Mouse (Mus musculus) left cerebral cortex, postnatal 25 days (tissue): Measurements from ENCODE around the gene Fubp3. TPM values are rescaled to one million over a fixed set of nuclear protein-coding genes. Genes with fewer than 3 reads are reported as not detected.
"Not testable (repeated sequence)": the region's sequence is repeated elsewhere in the genome, so short reads cannot be mapped to it uniquely, and the experiment has no call there.

ENCODE experiments used
- DNase-seq, 2 experiments: peaks; one replicate each; pipeline ENCODE4 v3.0.0; 2022; ENCODE audit warnings: low spot score in 2 of 2, mixed read lengths in 1 of 2
- intact Hi-C: fragments of 180-260 bp; cut with DNase I; formaldehyde crosslinking; loops from one replicate; pipeline ENCODE4 v1.15.1; 2025
- total RNA-seq, 2 experiments: library from RNA; stranded (reverse); gene quantifications; 2 replicates each; pipeline ENCODE4 v1.2.3; 2021

Gene Fubp3
- total RNA-seq, result 10 to 100 TPM; 42.4 to 43.1 TPM

DNA sequence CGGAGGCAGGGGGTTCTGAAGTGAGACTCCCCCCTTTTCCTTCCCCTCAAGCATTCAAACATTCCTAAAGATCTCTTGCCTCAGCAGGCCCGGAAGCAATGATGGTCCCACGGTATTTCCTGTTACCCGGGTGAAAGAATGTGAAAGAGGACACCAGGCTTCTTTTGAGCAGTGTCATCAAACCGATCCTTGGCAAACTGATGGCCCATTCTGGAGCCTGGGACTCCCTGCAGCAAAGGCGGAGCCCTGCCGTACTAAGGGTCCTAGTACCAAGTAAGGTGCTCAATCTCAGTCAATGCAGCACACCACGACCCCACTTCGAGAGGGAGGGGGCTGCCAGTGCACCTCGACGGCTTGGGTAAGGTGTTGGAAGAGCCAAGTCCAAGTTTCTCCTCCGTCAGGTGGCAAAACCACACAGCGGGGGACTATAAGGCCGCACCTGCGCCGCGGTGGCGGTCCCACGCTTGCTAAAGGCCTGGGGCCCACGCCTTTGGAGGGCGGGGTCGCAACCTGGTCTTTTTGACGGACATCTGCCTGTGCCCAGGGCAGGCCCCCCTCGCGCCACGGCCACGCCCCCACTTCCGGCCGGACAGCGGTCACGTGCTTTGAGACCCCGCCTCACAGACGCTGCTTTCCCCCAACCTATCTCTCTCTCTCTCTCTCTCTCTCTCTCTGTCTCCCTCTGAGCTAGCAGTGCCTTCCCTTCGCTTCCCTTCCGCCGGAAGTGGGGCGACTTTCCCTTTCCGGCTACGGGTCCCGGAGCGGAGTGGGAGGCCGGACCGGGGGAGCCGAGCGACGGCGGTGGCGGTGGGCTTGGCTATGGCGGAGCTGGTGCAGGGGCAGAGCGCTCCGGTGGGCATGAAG, at the start of gene Fubp3:
Fubp3 (plus strand) TSS at position 601 of the 864 bp plus-strand sequence.
- DNase-seq, result peak; percentile 86 to 93

DNA sequence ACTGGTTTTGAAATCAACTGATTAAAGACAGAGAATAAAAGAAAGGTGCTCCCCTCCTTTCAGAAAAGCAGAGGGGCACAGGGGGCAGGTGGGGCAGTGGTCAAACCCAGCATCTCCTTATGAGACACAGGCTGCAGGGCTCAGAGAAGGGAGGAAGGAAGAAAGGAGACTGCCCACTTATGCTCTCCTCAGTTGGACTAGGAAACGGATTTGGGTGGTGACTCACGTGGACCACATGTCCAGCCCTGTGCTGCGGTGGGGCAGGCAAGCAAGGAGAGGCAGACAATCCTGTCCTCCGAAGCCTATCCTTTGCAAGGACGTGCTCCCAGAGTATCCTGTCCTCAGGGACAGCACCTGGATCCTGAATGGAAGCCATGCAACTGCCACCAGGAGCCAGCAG, 47.8 kb upstream of the Fubp3 start:
- intact Hi-C loops, result no loop called here
- no peak for DNase-seq

More for the DNA sequence above, at the start of gene Fubp3:
- intact Hi-C loops, result loop anchor here (2.0 to 5.0 kb wide), 3 partner anchors 75 to 100 kb away; partner anchors contain the start of gene Exosc2

DNA sequence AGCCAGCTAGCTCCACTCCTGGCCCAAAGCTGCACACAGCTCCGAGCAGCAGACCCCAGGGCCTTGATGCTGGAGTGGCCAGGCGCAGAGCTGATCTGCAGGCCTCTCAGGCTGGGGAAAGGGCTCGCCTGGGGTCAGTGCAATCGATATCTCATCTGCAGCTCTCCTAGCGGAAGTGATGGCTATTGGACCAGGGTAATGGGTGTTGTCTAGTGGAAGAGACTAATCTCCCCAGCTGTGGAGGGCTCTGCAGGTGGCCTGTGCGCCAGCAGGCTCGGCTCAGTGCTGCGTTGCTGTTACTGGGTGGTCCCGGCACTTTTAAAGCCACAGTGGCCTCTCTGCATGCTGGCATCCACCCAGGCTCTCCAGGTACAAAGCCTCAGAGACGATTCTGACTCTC, 46.7 kb upstream of the Fubp3 start:
- DNase-seq, result no peak

DNA sequence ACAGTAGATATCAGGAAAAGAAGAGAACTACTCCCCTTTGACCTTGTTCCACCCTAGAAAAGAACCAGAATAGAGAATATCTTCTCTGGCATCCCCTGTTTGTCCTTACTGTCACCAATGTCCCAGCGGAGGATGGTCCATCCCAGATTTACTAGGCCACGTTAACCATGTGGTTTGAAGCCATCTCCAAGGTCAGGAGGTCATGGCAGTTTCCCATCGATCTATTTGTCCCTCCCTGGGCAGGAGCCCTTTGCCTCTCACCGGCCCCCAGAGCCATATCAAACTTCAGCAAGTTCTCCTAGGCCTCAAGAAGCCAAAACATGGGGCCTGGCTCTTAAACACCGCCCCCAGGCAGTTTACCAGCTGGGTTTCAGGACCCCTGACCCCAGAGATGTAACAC, 42.2 kb upstream of the Fubp3 start:
- intact Hi-C loops, result loop anchor here (10.0 kb wide), 1 partner anchor 185 kb away; no protein-coding TSS in a partner anchor
- no peak for DNase-seq

More for the DNA sequence above, 46.7 kb upstream of the Fubp3 start:
- intact Hi-C loops, result no loop called here

DNA sequence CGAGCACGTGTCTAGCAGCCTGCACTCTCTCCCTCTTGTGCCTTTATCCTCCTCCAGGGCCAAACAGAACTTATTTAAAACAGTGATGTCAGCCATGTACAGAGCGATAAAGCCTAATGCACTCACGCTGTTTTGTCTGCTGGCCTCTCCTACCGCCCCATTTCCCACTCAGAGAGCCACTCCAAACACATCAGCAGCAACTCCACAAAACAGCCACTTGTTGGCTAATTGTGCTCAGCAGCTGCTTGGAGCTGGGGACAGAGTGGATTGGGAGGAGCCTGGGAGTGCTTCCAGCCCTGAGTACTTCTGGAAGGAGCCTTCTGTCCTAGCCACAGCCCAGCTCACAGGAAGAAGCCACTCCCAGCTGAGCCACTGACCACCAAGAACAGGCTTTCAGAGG, 35.4 kb upstream of the Fubp3 start:
- intact Hi-C loops, result loop anchor here (10.0 kb wide), 1 partner anchor 192 kb away; no protein-coding TSS in a partner anchor
- DNase-seq, result peak in 1 of 2 experiments; percentile 9

DNA sequence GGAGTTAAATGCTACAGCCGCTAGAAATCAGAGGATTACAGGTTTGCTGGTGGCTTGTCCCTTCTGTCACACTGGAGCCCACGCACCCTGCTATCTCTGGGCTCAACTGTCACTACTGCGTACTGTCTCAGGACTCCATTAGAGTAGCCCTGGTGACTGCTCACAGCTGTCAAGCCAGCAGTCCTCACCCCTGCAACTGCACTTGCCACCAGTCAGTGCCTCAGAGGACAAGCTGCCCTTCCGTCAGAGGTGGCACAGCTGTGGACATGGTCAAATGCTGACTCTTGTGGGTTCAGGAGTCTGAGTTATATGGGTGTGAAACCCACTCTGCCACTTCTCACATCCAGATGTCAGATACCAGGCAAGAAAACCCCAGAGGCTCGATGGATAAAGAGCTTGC, 33.7 kb upstream of the Fubp3 start:
- intact Hi-C loops, result loop anchor here (10.0 kb wide), 1 partner anchor 194 kb away; no protein-coding TSS in a partner anchor
- DNase-seq, result no peak

DNA sequence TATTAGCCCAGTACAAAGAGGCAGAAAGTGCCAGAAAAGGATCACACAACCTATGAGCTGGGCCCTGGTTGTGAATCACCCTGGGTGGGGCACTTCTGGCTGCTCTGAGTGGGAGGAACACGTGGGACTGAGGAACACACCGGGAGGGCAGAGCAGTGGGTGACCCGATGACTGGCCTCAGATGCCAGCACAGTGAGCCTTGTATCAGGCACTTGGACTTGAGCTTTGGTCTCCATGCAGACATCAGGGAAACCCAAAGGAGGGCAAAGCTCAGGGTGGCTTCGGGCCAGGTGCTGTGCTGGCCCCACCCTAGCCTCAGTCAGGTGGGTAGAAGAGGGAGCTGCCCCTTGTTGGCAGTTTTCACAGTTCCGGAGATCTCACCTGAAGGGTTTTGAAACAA, 30.9 kb upstream of the Fubp3 start:
- DNase-seq, result no peak
- intact Hi-C loops, result no loop called here

DNA sequence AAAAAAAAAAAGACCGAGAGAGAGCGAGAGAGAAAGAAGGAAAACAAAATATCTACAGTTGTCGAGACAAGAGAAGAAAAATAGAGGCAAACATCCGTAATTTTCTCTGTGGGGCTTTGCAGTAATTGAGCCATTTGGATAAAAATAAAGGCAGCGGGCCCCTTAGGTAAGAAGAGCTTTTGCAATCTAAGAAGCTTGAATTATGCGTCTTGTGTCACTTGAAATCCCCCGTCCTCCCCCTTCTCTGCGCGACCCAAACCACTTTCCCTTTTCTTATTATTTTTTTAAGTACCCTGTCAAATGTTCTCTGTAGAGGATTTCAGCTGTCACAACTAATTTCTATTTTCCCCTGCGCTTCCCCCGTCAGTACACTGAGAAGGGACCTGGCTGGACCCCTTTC, 24.7 kb upstream of the Fubp3 start:
- DNase-seq, result no peak
- intact Hi-C loops, result no loop called here

DNA sequence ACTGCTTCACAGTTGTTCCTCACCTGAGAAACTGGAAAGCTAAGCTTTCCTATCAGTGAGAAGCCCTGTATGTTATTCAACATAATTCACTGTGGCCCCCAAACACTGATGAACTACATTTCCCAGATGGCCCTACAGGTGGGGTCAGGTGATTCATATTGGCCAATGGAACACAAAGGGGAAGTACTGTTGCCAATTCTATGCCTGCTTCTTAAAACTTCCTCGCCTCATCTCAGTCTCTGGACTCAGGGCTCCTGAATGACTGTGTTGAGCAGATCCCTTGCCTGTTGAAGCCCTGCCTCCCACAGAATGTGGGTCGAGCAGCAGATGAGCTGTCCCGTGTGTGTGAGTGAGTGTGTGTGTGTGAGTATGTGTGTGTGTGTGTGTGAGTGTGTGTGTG, 21.9 kb upstream of the Fubp3 start:
- intact Hi-C loops, result no loop called here
- no peak for DNase-seq

DNA sequence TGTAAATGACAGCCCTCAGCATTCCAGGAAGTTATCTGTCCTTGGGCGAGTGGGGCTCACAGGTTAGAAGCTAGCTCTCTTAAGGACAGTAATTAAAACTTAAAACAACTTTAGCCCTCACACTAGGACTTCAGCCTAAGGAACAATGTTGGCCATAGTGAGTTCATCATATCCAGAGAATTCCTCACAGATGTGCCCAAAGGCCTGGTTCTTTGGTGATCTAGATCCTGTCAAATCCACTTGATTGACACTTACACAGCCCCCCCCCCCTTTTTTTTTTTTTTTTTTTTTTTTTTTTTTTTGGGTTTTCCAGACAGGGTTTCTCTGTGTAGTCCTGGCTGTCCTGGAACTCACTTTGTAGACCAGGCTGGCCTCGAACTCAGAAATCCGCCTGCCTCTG, 21.1 kb upstream of the Fubp3 start:
- intact Hi-C loops, DNase-seq: not testable (repeated sequence)

DNA sequence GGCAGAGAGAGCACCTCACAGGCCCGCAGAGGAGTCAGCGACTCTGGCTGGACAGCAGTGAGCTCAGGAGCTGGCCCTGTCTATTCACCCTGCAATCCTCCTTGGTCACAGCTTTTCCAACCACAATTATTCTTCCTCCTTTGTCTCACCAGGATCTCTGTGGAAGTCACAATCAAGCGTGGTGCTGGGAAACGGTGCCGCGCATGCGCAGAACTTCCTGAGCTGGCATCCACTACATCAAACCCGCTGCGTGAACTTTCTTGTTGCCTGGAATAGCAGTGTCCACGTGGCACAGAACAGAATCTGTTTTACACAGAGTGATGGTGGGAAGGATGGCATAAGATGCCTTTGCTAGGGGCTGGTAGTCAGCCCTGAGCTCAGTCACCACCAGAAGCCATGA, 20.5 kb upstream of the Fubp3 start:
- peak in 1 of 2 experiments; percentile 39 for DNase-seq
- intact Hi-C loops, result no loop called here

DNA sequence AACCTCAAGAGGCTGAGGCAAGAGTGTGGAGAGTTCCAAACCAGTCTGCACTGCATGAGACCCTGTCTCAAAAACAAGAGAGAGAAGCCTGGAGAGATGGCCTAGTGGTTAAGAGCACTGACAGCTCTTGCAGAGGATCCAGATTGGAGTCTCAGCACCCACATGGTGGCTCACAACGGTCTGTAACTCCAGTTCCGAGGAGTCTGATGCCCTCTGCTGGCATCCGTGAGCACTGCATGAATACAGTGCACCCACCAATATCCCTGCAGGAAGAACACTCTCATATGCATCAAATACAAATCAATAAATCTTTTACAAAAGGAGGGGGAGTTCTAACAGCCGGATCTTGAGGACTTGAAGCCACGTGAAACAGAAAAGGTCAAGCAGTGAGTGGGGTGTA, 17.8 kb upstream of the Fubp3 start:
- no peak for DNase-seq
- intact Hi-C loops, result no loop called here

DNA sequence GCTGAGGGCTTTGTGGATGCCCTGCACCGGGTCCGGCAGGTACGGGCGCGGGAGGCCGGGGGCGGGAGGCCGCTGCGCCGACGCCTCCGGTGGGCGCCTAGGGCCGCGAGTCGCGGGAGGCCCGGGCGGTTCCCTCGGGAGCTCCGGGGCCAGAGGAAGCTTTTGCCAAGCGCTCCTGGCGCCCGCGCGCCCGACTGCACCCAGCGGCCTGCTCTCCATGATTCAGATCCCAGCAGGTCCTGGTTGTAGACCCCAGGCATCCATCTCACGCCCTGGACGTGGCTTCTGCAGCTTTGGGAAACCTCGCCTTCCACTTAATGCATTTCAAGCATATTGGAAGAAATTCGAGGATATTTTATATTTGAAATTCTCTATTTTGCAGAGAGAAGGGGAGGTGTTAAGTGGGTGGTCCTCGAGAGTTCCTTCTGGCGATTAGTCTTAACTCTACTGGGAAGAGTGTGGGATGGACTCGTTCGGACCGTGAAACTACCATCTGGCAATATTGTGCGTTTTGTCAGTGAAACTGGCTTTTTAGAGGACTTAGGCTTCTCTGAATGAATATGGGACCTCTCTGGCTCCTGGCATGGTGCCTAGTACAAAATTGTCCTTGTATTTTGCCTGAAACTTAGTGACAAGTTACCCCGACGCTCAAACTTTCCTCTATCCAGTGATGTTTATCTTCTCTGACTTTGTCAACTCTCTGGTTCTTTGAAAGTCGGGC, 624 bp downstream of the Fubp3 start:
- intact Hi-C loops, result loop anchor here (2.0 to 5.0 kb wide), 3 partner anchors 76 to 99 kb away; partner anchors contain the start of gene Exosc2
- peak; percentile 59 to 70 for DNase-seq

DNA sequence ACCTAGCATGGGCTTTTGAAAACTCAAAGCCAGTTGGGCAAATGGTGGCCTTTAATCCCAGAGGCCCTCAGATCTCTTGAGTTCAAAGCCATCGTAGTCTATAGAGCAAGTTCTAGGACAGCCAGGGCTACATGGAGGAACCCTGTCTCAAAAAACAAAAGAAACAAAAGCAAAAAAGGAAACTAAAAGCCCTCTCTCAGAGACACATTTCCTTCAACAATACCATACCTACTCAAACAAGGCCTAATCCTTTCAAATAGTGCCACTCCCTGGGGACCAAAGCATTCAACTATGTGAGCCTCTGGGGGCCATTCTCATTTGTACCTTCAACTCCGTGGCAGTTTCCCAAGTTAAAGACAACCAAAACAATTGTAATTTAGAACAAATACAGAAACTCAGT, 9.2 kb downstream of the Fubp3 start:
- intact Hi-C loops, result no loop called here
- no peak for DNase-seq

DNA sequence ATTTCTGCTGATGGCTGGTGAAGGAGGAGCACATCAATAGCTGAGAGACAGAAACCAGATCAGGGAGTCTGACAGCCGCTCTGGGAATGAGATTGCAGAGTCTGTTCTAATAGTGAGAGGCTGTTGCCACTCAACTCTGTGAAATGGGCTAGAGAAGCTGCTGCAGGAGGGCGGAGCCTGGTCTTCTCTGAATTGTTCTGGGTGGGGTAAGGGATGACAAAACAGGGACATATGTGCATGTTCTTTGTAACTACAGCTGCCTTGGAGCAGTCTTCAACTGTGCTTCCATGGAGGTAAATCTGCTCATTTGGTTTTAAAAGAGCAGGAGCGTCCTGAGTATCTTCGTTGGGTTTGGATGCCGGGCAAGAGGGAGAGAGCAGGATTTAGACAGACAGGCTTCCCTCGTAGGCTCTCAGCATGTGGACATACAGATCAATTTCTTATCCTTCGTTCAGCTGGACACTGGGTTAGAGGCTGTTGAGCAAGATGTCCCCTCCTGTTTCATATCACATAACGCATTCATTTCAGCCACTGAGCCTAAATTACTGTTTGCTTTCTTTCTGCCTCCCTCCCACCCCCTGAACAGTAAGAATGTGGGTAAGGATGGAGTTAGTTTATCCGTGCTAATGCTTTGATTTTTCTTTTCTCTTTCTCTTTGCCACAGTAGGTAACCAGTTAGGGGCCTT, 19.5 kb downstream of the Fubp3 start:
- intact Hi-C loops, result no loop called here

DNA sequence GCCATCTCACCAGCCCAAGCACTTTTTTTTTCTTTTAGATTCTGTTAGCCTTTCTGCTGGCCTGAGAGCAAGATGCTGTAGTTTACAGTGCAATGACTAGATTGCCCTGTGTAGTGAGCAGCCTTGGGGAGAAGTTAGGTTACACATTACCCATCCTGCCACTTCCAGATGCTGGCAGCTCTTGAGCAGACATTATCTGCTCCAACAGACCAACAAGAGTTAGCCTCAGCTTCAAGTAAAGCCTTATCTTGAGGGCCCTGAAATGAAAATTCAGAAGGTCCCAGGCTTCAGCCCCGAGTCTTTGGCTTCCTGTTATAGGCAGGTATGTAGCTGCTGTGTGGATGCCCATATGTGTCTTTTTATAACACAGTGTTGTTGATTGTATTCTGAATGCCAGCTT, 35.1 kb downstream of the Fubp3 start:
- DNase-seq, result no peak
- intact Hi-C loops, result no loop called here

More for the DNA sequence above, 19.5 kb downstream of the Fubp3 start:
- no peak for DNase-seq

DNA sequence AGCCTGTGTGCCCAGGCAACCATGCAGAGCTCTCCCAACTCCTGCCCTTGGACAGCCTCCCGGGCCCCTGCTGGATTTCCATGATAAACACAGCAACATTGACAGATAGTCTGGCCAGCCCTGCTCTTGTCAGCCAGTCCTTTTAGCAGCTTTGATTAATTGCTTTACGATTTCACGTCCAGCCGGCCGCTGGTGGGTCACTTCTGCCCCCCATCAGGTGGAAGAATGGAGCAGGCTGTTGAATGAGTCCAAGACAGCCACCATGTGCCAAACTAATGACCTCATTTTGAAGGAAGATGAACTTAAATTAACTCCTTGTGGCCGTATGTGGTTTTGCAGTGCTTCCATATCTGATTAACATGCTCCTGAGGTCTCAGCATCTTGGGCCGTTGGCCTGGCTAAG, 37.4 kb downstream of the Fubp3 start:
- DNase-seq, result no peak
- intact Hi-C loops, result no loop called here

DNA sequence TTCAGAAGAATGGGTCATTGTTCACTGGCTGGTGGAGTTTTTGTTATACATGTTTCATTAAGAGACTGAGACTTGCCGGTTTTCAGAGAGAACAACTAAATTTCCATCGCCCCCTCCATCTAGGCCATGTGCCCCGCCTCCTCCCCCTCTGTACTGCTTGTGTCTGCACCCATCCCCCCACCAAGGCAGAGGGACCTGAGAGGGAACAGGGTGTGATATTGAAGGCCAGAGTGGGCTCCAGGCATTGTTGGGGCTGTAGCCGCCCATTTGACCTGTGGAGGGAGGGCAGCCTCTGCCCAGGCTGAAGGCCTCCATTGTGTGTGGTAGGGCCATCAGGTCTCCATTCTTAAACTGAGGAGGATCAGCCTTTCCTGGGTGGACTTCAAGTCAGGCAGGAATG, 38.5 kb downstream of the Fubp3 start:
- intact Hi-C loops, result no loop called here
- DNase-seq, result no peak

DNA sequence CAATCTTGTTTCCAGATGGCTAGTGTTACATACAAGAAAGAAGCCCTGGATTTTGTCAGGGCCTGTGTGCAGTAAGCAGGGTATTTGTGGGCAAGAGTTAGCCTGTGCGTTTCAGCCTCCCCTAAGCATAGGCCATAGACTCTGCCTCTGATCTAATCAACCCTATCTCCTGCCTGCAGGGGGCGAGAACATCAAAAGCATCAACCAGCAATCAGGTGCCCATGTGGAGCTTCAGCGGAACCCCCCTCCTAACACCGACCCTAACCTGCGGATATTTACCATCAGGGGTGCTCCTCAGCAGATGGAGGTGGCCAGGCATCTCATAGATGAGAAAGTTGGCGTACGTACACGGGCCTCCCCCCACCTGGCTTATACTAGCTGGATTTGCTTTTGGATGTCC, 38.9 kb downstream of the Fubp3 start:
- intact Hi-C loops, result no loop called here
- no peak for DNase-seq

DNA sequence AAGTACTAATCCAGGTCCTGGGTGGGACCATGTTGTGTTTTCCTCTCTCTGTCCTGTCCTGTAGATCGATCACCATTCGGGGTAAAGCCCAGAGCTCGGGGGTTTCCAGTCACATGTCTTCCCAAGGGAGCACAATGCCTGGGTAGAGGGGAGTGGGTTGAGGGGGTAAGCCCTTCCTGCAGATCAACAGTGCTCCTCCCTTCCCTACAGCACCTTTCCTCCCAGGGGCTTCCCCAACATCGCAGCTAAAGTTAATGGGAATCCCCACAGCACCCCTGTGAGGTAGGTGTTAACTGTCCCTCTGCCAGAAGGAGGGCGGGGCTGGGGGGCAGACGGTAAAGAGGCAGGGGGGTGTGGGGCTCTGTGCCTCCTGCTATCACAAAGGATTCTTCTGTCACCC, 40.2 kb downstream of the Fubp3 start:
- intact Hi-C loops, result no loop called here
- no peak for DNase-seq
